Mouse (Mus musculus) heart, postnatal 14 days (tissue): ENCODE data around the gene Calr3. TPM values are rescaled to one million over a fixed set of nuclear protein-coding genes. Genes with fewer than 3 reads are reported as not detected.

Experiments used
- DNase-seq, 2 experiments: peaks; one replicate each; pipeline ENCODE4 v3.0.0; 2021 to 2022
- intact Hi-C: fragments of 180-260 bp; cut with DNase I; formaldehyde crosslinking; loops from one replicate; pipeline ENCODE4 v1.15.1; 2025
- microRNA-seq, 2 experiments: library from miRNA; unstranded; fragments of <30 nt; microRNA quantifications; one replicate each; pipeline ENCODE4 v1.2.0; 2021 to 2022
- total RNA-seq, 2 experiments: library from RNA; stranded (reverse); gene quantifications; 2 replicates each; pipeline ENCODE4 v1.2.3; 2021

The Calr3 gene
- total RNA-seq, 2 experiments from 2014 or later, result 8.1 to 10.5 TPM

- intact Hi-C loops, result no loop called here
- no peak for DNase-seq
These were observed 68.5 kb downstream of the Calr3 start for GRCm38 (mm10) chr8:72375161-72375560.

Small RNA genes within 50 kb of the gene (microRNA-seq; reads per million reads assigned to microRNA genes)
- gene Mir7068, result 1.6 to 4.7 reads per million in 2 experiments

Other genes with a start within 250 kb of the Calr3 start
- not detected for gene Cib3, start 231.0 kb downstream of the Calr3 start, total RNA-seq
- gene Gm11034, start 230.2 kb downstream of the Calr3 start, total RNA-seq, result not detected
- 10 to 100 TPM; 21.4 to 24.4 TPM for gene Fam32a, start 224.1 kb downstream of the Calr3 start, total RNA-seq
- gene Ap1m1, start 203.9 kb downstream of the Calr3 start, total RNA-seq, result 10 to 100 TPM; 53.2 to 53.4 TPM
- 1 to 10 TPM; 9.7 TPM for gene Gm10282, start 138.6 kb downstream of the Calr3 start, total RNA-seq
- 100 to 1,000 TPM; 113 to 115 TPM for gene Klf2, start 124.8 kb downstream of the Calr3 start, total RNA-seq
- gene Eps15l1, start 22.4 kb downstream of the Calr3 start, total RNA-seq, result 10 to 100 TPM; 44.4 to 47.5 TPM
- gene 1700030K09Rik, start within 50 bp of the Calr3 start, total RNA-seq, result 1 to 10 TPM; 6.6 to 7.0 TPM
- 10 to 100 TPM; 42.9 to 43.2 TPM for gene Cherp, start 31.4 kb upstream of the Calr3 start, total RNA-seq
- 10 to 100 TPM; 44.1 to 47.8 TPM for gene Slc35e1, start 48.7 kb upstream of the Calr3 start, total RNA-seq
- 10 to 100 TPM; 10.5 to 10.7 TPM for gene Med26, start 104.4 kb upstream of the Calr3 start, total RNA-seq
- 100 to 1,000 TPM; 111 to 117 TPM for gene Smim7, start 127.2 kb upstream of the Calr3 start, total RNA-seq
- 100 to 1,000 TPM; 372 TPM for gene Tmem38a, start 128.2 kb upstream of the Calr3 start, total RNA-seq
- gene Nwd1, start 202.8 kb upstream of the Calr3 start, total RNA-seq, result under 1 TPM; 0.62 to 0.88 TPM